In the genomic region with DNA sequence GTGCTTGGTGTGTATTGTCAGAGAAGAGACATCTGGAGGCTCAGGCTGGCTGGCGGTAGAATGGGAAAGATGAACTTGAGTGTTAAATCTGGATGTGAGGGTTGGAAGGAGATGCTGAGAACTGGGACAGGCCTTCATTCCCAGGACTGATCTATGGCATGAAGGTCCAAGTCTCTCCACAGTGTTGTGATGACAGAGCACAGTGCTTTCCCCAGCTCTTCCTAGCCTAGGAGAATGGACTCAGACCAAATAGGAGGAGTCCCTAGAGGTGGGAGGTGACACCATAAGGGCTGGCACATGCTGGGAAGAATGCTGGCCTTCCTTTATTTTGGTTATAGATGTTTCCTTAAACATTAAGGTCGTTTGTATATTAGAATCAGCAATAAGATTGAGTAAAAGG, we compare ENCODE assay signal across 10 mouse cellular contexts.
"Had no signal": no experiment of that assay in that cellular context is flagged by ENCODE, and none has a peak within 500 bp of the region (broad histone marks: within the 10 kb centered on the region; RNA-seq: fewer than 3 reads in every experiment).

No protein-coding gene starts in this region.

- H3K4me1 ChIP-seq: limb, embryonic 13.5 days; midbrain, embryonic 12.5 days had no signal

- H3K9ac ChIP-seq: limb, embryonic 13.5 days; midbrain, embryonic 12.5 days had no signal

- H3K27me3 ChIP-seq: limb, embryonic 13.5 days; megakaryocyte, embryonic 14.5 days; midbrain, embryonic 12.5 days had no signal

- H3K27ac ChIP-seq: kidney, postnatal 0 days; limb, embryonic 13.5 days; macrophage; midbrain, embryonic 12.5 days had no signal

- ATAC-seq: intestine, embryonic 16.5 days; lung, postnatal 0 days had no signal

- H3K4me2 ChIP-seq: limb, embryonic 13.5 days; midbrain, embryonic 12.5 days had no signal

- DNase-seq: lung, adult 2 months; right cerebral cortex, postnatal 14 days; thymus, postnatal 36 days had no signal

- H3K9me3 ChIP-seq: limb, embryonic 13.5 days; megakaryocyte, embryonic 14.5 days; midbrain, embryonic 12.5 days had no signal

- H3K4me3 ChIP-seq: limb, embryonic 13.5 days; megakaryocyte, embryonic 14.5 days; midbrain, embryonic 12.5 days had no signal
